Mouse (Mus musculus) thymus, adult 2 months (tissue): ENCODE measurements around the gene Ccdc9. TPM values are rescaled to one million over a fixed set of nuclear protein-coding genes. Genes with fewer than 3 reads are reported as not detected.

Experiments
- DNase-seq: peaks from one replicate; pipeline ENCODE4 v3.0.0; 2021
- H3K27ac ChIP-seq: fragments of 200-500 bp; 2 replicates; pipeline ENCODE4 v1.5.1; 2012; ENCODE audit warnings: low read length, control low read depth; ENCODE audit not compliant: control insufficient read depth, insufficient read depth
- H3K27me3 ChIP-seq: fragments of 200-500 bp; 2 replicates; pipeline ENCODE4 v1.6.1; 2012; ENCODE audit warnings: mild to moderate bottlenecking, low read length, moderate library complexity, mixed read lengths; ENCODE audit not compliant: control insufficient read depth, insufficient read depth
- H3K36me3 ChIP-seq: fragments of 200-500 bp; 2 replicates; pipeline ENCODE4 v1.6.1; 2012; ENCODE audit warnings: mild to moderate bottlenecking, low read length, moderate library complexity; ENCODE audit not compliant: control insufficient read depth, insufficient read depth
- H3K4me1 ChIP-seq: fragments of 200-500 bp; replicated peaks from 2 replicates; pipeline ENCODE4 v1.6.1; 2012; ENCODE audit warnings: low read length; ENCODE audit not compliant: control insufficient read depth, insufficient read depth
- H3K4me3 ChIP-seq: fragments of 200-500 bp; 2 replicates; pipeline ENCODE4 v1.5.1; 2012; ENCODE audit warnings: mild to moderate bottlenecking, low read length, control low read depth, moderate library complexity; ENCODE audit not compliant: control insufficient read depth, insufficient read depth
- CTCF ChIP-seq: fragments of 200-500 bp; IDR thresholded peaks from 2 replicates; pipeline ENCODE4 v1.5.1; 2012; ENCODE audit warnings: mild to moderate bottlenecking, control low read depth, low read length, moderate library complexity, borderline replicate concordance; ENCODE audit not compliant: control insufficient read depth, poor library complexity, insufficient read depth; ENCODE audit errors: extremely low read depth
- POLR2A ChIP-seq: fragments of 200-500 bp; IDR thresholded peaks from 2 replicates; pipeline ENCODE4 v1.6.1; 2012; ENCODE audit warnings: mild to moderate bottlenecking, low read length, control low read depth, moderate library complexity; ENCODE audit not compliant: control insufficient read depth, poor library complexity, insufficient read depth; ENCODE audit errors: extremely low read depth
- WGBS: fragments of 180-500 bp; shearing (Covaris S2); methylation state at CpG from one replicate; pipeline ENCODE4 v1.1.7; 2018; 5-methylcytosine and 5-hydroxymethylcytosine counted together
- polyA plus RNA-seq: library from polyadenylated mRNA; depleted of rRNA; stranded (reverse); fragments of >200 nt; gene quantifications from 2 replicates; pipeline ENCODE4 v1.2.3, GENCODE M21; 2012

Gene Ccdc9
- polyA plus RNA-seq, 1 experiment, result 43.0 TPM

- no peak overlapping the region for H3K27ac ChIP-seq
- no peak overlapping the region for H3K4me3 ChIP-seq
- no peak for DNase-seq
- WGBS, result 82% methylated on average over 9 of the region's 9 CpGs
- TF ChIP-seq CTCF (no peak), POLR2A (no peak)
- H3K27me3 ChIP-seq, result no peaks in the 10 kb centered on the region
- H3K36me3 ChIP-seq, result peaks cover 21% of the 10 kb centered on the region
- H3K4me1 ChIP-seq, result peaks cover 12% of the 10 kb centered on the region
Observed at GRCm38 (mm10) chr7:16284904-16285303, 1.7 kb downstream of the Ccdc9 start.

- peaks cover 21% of the 10 kb centered on the region for H3K36me3 ChIP-seq
- TF ChIP-seq CTCF (no peak), POLR2A (no peak)
- 94% methylated on average over 8 of the region's 8 CpGs for WGBS
Observed at GRCm38 (mm10) chr7:16284001-16284400, 2.6 kb downstream of the Ccdc9 start.

GRCm38 (mm10) chr7:16282334-16282733, 4.3 kb downstream of the Ccdc9 start:
- no peak for DNase-seq
- Histone ChIP-seq H3K27me3 (no peaks in the 10 kb centered on the region), H3K36me3 (peaks cover 21% of the 10 kb centered on the region), H3K27ac (no peak overlapping the region), H3K4me1 (peaks cover 12% of the 10 kb centered on the region), H3K4me3 (no peak overlapping the region)
- WGBS, result 96% methylated on average over 13 of the region's 13 CpGs
- no peak for TF ChIP-seq POLR2A
- TF ChIP-seq CTCF, result no peak

More at GRCm38 (mm10) chr7:16284001-16284400, 2.6 kb downstream of the Ccdc9 start:
- Histone ChIP-seq H3K4me3 (no peak overlapping the region), H3K27ac (no peak overlapping the region), H3K27me3 (no peaks in the 10 kb centered on the region), H3K4me1 (peaks cover 12% of the 10 kb centered on the region)
- no peak for DNase-seq

DNA sequence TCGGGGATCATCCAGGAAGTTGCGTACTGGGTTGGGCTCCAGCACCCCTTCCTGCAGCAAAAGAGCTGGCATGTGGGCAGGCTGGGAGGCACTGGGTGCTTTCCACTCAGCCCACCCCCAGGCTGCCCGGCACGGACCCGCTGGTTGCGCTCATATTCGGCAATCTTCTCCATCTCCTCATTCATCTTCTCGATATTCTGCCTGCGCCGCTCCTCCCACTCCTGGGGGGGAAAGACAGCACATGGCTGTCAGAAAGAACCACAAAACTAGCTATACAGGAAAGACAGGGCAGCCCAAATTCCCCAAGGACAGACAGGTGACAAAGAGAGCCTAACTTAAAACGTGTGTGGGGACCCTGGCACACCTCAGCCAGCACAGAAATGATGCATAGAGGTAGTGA, 5.9 kb downstream of the Ccdc9 start:
- Histone ChIP-seq H3K27ac (no peak overlapping the region), H3K36me3 (peaks cover 21% of the 10 kb centered on the region), H3K4me1 (peaks cover 7% of the 10 kb centered on the region), H3K4me3 (no peak overlapping the region), H3K27me3 (no peaks in the 10 kb centered on the region)
- no peak for TF ChIP-seq CTCF
- no peak for TF ChIP-seq POLR2A
- DNase-seq, result no peak
- 95% methylated on average over 11 of the region's 11 CpGs for WGBS

DNA sequence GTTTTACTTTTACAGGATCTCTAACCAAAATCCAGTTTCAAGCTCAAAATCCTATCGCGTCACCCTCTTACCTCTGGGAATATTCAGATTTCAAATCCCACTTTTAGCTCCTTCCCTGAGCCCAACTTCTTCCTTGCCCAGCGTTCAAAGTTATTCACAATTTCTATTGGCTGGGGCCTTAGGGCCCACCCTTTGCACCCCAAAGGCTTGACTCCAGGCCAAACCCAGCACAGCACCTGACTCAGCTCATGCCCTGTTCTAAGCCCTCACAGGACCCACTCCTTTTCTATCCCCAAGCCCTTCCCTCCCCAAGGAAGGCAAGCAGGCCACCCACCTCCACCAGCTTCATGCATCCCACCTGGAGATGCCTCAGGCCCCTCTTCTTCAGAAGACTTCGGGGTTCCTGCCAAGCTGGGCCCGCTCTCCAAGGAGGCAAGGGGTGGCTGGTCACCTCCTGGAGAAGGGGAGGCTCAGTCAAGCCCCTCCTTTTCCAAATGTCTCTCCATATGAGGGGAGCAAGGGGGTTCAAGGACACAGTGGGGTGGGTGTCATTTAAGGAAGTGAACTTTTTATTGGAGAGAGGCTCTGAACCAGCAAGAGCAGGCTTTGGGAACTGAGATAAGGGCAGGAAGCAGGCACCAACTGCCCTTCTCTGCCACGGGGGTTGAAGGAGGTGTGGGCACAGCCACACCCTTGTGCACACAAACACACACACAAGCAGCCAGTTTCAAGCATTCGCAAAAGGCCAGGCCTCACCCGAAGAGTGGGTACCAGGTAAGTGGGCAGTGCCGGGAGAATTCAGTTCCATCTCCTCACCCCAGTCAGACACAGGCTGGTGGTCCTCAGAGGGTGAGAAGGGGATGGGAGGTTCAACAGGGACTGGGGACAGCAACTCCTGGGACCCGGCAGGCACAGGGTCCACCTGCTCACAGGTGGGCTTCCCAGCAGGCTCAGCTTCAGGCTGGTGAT, 11.4 kb downstream of the Ccdc9 start:
- TF ChIP-seq CTCF (no peak), POLR2A (no peak)
- no peak overlapping the region for H3K27ac ChIP-seq
- no peaks in the 10 kb centered on the region for H3K27me3 ChIP-seq
- H3K4me1 ChIP-seq, result peaks cover 17% of the 10 kb centered on the region
- H3K4me3 ChIP-seq, result no peak overlapping the region
- DNase-seq, result no peak
- 85% methylated on average over 10 of the region's 10 CpGs for WGBS
- no peaks in the 10 kb centered on the region for H3K36me3 ChIP-seq

DNA sequence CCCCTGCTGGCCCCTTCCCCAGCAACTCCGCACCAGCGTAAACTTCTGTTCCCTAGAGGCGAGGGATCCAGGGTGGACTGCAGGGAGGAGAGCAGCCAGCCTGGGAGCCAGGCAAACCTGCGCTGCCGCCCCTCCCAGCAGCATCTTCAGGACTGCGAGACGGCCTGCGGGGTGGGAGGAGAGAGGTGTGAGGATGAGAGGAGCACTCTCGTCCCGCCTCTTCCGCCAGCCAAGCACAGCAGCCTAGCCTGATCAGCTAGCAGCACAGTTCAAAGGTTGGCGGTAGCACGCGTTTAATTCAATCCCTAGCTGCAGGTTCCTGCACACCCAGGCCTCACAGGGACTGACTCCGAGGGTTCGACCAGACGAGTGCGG, 12.8 kb downstream of the Ccdc9 start:
- Histone ChIP-seq H3K36me3 (no peaks in the 10 kb centered on the region), H3K27ac (peak overlapping the region; percentile 68; the same call in 1 of the 2 replicates), H3K4me3 (peak overlapping the region; percentile 66), H3K27me3 (no peaks in the 10 kb centered on the region), H3K4me1 (peaks cover 17% of the 10 kb centered on the region)
- TF ChIP-seq POLR2A, result 0 out of 2 replicates have a peak, but pooled peaks have one; percentile 28
- TF ChIP-seq CTCF, result no peak
- DNase-seq, result peak; percentile 86
- under 1% methylated on average over 18 of the region's 18 CpGs for WGBS
